Mouse (Mus musculus) c-Kit-positive CD71-positive TER-119-positive erythroid progenitor cells, embryonic 14.5 days (primary cell): ENCODE data around the gene St3gal5.
A peak's percentile ranks its signal among the peaks of the same experiment; 100 is the strongest.

Source experiments
- DNase-seq: peaks from one replicate; pipeline ENCODE4 v3.0.0-alpha.2; 2013; ENCODE audit warnings: low spot score

Gene St3gal5

DNA sequence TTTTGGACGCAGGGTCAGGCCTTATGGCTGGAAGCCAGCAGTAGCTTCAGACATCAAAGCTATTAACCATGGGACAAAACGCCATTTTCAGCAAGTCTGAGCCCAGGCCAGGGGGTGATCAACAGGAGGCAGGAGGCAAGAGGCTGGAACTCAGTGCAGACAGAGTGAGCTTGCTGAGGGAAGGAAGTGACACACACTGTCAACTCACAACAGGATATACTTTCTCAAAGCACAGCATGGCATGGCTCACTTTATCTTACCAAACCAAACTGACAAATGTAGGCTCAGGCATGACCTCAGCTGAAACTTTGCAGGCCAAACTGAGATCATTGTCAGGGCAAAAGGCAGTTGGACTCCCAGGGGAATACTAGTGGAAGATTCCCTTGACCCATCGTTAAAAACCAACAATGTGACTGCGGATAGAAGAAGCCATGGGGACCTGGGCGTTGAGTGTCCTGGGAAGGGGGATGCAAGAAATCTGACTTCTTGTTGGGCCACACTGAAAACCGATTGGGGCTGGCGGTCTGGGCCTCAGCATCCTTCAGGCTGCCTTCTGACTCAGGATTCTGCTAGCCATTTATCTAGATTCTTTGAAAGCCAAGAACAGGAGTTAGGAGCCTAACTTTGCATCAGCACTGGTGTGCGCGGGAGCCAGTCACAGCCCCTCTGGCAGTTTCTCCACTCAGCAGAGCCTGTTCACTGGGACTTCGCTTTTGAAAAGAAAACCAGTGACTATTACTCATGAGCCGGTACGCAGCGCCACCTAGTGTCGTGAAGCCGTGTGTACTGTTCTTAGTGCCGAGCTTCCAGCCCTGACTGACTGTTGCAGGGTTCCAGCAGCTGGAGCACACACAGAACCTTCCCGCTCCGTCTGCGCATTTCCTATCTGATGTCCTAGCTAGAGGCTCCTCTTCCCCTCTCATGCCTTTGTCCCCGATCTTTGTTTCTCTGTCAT, 67.2 kb downstream of the St3gal5 start:
- DNase-seq, result peak; percentile 77

DNA sequence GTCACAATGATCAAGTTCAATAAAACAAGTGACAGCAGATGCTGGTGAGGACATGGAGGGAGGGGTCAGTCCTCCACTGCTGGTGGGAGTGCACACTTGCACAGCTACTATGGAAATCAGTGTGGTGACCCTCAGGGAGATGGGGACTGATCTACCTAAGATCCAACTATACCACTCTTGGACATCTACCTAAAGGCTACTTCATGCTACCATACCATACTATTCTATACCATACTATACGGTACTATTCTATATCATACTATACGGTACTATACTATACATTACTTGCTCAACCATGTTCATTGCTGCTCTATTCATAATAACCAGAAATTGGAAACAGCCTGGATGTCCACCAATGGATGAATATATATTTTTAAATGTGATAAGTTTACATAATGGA, 68.5 kb downstream of the St3gal5 start:
- no peak for DNase-seq

DNA sequence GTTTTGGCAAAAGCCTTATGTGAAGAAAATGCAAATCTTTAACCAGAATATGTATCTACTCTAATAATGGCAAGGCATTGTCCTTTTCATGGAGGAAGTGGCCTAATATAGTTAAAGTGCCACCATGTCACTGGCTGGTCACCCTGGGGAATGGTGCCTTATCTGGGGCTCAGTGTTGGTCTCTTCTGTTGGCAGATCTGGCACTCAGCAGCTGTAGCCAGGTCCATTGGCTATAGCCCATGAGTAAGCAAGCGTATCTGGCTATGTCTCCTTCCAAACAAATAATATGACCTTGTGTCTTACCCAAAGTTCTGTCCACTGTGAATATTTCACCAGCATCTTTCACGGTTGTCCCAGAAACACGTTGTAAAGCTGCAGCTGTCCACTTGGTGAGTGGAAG, 74.0 kb downstream of the St3gal5 start:
- DNase-seq, result no peak

DNA sequence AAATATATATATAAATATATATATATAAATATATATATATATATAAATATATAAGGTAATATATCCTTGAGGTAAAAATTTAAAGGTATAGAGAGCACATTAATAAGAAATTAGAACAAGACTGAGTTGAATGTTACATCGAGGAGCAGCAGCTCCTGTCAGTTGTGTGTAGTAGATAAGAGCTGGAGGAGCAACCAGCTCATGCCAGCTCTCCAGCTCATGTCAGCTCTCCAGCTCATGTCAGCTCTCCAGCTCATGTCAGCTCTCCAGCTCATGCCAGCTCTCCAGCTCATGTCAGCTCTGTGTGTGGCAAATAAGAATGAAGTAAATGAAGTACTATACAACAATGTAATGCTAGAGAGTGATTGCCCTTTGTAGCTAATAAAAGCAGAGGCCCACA, 76.0 kb downstream of the St3gal5 start:
- no peak for DNase-seq

GRCm38 (mm10) chr6:72175419-72175818, 78.0 kb downstream of the St3gal5 start:
- no peak for DNase-seq

DNA sequence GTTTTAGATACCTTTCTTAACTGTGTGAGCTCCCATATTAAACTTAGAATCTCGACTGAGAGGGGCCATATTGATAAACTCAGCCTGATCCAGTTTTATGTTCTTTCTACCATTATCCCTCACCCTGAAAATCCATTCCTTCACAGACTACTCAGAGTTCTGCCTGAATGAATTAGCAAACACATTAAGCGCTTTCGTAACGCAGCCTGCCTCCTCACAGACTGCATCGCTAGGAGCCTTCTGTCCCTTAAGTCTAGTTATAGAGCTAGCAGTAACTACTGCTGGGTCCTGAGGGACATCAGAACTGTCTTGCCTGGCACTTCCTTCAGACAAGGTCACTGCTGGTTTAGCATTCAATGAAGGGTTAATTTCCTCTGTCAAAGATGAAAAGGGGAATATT, 78.6 kb downstream of the St3gal5 start:
- DNase-seq, result no peak

GRCm38 (mm10) chr6:72177417-72177816, 80.0 kb downstream of the St3gal5 start:
- no peak for DNase-seq

- DNase-seq, result no peak
These were observed 81.6 kb downstream of the St3gal5 start for GRCm38 (mm10) chr6:72179006-72179405.

DNA sequence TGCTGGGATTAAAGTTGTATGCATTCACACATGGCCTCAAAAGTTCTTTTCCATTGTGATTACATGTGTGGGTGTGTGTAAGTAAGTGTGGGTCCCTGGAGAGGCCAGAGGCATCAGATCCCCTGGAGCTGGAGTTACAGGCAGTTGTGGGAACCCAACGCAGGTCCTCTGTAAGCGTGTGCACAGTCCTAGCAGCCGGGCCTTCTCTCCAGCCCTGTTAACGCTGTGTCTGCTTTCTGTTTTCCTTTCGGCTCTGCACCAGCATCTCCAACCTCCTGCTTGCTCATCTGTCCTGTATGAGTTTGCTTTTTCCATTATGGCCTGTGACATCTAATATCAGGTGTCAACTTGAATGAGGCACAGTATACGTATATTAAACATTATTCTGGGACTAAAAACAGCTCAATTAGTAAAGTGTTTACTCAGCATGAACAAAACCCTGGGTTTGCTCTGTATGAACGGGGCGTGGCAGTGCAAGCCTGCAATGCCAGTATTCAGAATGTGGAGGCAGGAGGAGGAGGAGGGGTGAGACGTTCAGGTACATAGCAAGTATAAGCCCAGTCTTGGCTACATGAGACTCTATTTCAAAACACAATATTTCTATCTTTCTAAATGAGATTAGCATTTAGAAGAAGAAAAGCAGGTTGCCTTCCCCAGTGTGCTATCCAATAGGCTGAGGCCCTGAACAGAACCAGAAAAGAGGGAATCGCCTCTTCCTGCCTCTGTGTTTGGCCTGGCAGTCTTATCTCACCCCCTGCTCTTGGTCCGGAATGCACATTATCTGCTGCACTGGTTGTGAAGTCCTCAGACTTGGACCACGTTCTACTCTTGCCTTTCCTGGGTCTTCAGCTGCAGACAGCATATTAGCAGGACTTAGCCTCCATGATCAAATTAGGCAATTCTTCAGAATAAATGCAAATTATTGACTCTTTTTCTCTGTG, 82.4 kb downstream of the St3gal5 start:
- DNase-seq, result no peak

GRCm38 (mm10) chr6:72184576-72184975, 87.2 kb downstream of the St3gal5 start:
- DNase-seq, result no peak

DNA sequence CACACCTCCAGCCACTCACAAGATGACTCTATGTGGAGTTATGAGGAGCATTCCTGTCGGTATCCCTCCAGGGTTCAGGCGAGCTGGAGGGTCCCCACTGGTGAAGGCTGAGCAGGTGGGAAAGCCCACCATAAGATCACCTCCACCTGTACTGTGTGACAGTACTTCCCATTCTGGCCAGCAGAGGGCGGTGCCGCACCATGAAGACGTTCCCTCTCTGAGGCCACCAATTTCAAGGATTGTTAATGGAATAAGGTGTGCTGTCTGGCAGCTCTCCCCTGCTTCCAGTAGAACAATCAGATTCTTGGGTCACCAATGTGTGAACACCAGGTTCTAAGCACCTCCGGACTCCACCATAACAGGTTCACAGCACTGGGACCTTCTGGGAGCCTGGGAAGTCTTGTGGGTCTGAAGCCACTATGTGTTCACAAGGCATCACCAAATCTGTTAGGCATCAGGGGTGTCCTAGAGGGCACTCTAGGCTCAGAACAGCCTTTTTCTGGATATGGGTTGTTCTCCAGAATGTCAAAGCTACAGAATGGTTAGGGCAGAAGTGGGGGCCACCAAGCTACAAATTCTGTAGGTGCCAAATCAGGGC, 88.6 kb downstream of the St3gal5 start:
- peak; percentile 57 for DNase-seq

DNA sequence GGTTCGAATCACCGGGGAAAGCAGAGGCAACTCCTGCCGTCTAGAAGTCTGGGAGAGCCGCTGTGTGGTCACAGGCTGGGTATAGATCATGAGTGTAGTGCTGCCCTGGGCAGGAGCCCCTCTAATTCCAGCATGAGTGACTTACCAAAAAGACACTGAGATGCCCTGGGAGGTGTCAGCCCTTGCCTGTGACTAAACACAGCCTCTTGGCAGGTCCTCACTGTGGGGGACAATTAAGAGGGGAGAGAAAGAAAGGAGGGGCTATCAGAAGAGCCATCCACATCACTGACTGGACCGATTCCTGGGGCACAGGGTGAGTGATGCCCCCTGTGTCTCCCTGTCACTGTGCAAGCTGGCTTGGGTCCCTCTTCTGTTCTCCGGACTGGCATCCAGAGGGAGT, 89.4 kb downstream of the St3gal5 start:
- no peak for DNase-seq

DNA sequence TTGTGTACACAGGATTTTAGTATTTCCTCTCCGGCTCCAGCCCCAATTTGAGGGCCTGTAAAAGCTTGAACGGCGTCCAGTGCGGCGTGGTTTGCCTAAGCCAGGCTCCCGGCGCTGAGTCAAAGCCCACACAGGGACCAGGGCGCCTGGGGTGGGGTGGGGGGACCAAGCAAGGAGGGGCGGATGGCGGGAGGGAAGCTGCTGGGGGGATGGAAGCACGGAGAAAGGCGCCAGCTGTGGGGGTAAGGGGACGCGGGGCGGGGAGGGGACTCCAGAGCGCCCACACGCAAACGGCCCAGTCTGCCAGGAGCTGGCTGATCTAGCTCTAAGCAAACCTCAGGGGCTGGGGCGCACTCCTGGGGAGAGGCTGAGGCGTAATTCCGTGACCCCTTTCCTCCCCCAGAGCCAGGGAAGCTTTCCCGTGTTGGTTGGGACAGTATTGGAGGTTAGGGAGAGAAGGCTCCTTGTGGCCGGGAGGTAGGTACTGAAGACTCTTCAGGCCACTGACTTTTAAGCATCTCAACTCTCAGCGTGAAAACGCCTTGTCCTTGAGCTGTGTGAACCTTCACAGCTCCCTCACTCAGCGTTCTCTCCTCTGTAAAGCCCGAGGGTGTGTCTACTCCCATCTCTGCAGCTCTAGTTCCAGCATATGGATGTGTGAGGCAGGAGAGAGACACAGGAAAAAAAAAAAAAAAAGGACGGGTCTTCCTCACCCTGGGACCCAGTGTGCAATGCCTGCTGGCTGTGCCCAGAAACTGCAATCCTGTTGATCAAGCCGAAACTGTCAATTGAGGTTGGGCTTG, 91.9 kb downstream of the St3gal5 start:
- DNase-seq, result no peak

DNA sequence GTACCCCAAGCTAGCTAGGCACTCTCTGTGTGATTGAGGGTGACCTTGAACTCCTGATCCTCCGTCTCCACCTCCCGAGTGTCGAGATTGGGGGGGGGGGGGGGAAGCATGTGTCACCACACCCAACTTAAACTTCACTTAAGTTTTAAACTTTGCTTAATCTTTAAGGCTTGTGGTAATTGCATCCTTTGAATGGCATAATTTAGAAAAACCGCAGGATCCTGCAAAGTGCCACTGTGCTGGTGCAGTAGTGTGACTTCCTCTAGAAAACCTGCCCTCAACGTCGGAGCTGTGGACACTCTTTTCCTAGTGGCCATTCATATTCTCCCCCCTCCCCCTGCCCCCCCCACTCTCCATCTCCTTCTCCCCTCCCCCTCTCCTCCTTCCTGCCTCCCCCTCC, 92.7 kb downstream of the St3gal5 start:
- DNase-seq, result no peak

DNA sequence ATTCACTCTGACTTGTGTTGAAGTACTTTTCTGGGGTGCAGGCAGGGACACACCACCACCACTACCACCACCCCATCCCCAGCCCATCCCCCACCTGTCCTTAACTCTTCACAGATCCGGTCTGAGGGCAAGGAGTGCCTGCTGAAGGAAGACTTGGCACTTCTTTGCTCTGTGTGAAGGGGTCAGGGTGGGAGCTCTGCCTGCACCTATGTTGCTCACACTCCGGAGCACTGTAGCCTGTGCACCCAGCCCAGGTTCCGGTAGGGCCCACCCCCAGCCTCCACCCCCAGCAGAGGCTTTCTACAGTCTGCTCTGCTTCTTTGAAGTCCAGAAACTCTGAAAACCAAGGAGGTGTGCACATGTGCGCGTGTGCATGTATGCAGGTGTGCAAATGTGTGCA, 93.2 kb downstream of the St3gal5 start:
- no peak for DNase-seq

GRCm38 (mm10) chr6:72196660-72197059, 99.3 kb downstream of the St3gal5 start:
- no peak for DNase-seq

- no peak for DNase-seq
These were observed 100.1 kb downstream of the St3gal5 start for GRCm38 (mm10) chr6:72197515-72197914.

DNA sequence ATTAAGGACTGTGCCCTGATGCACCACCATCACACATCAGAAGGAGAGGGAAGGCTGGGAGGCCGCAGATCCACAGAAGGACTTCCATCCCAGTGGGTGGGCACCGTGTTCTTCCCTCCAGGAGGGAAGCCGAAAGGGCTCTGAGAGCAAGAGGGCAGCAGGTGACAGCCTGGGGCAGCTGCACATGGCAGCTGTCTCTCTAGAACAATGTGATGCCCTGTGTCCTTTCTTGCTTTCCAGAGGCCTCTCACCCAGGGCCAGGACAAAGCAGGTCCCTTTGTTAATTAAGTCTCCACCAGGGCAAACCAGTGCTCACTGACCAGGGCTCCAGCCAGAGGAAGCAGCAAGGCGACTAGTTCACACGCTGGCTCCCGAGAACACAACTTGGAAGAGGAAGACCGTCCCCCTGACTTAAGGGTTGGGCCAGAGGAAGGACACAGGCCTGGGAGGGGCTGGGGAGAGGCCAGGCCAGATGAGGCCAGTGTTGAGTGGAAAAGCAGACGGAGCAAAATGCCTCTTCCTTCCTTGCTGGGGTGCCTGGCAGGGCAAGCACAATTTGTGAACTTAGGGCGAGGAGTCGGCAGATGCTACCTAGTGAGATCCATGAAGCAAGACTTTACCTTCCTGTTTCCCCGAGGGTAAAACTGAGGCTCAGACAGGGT, 103.3 kb downstream of the St3gal5 start:
- no peak for DNase-seq

DNA sequence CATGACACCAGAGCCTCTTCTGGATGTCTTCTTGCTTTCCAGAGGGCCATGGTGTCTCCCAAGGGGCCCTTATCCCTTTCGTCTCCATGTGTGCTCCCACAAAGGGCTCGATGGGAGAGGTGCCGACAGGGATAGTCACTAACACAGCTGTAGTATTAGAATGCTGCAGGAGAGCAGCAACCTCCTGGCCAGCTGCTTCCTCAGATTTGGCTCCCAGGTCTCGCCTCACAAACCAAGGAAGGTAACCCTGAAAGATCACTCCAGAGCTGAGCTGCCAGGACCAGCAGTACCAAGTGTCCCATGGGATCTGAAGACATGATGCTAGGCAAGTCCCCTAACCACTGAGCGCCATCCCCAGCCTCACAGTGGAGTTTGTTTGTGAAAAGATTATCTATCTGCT, 105.3 kb downstream of the St3gal5 start:
- no peak for DNase-seq

GRCm38 (mm10) chr6:72203279-72203678, 105.9 kb downstream of the St3gal5 start:
- no peak for DNase-seq
